Mouse (Mus musculus) myocyte (in vitro differentiated cells): ENCODE measurements around the gene Limd1. TPM values are rescaled to one million over a fixed set of nuclear protein-coding genes. Genes with fewer than 3 reads are reported as not detected.

Experiments
- H3K27me3 ChIP-seq: one replicate; pipeline ENCODE4 v1.6.1; 2011; ENCODE audit not compliant: control insufficient read depth, insufficient read depth, insufficient read length
- H3K36me3 ChIP-seq: one replicate; pipeline ENCODE4 v1.6.1; 2011; ENCODE audit not compliant: control insufficient read depth, insufficient read depth
- H3K4me2 ChIP-seq: one replicate; pipeline ENCODE4 v1.6.1; 2011; ENCODE audit warnings: low read depth, control low read depth
- H3K4me3 ChIP-seq: one replicate; pipeline ENCODE4 v1.5.1; 2011; ENCODE audit warnings: mild to moderate bottlenecking, control low read depth, moderate library complexity
- H3K79me2 ChIP-seq: one replicate; pipeline ENCODE4 v1.6.1; 2011; ENCODE audit not compliant: control insufficient read depth, insufficient read depth
- H3ac ChIP-seq: one replicate; pipeline ENCODE4 v1.6.1; 2011; ENCODE audit not compliant: control insufficient read depth, insufficient read length
- CEBPB ChIP-seq: IDR thresholded peaks from 2 replicates; pipeline ENCODE4 v1.6.1; 2011; ENCODE audit warnings: mild to moderate bottlenecking, moderate library complexity; ENCODE audit not compliant: poor library complexity, insufficient read depth, severe bottlenecking
- E2F4 ChIP-seq: IDR thresholded peaks from one replicate; pipeline ENCODE4 v1.6.1; 2011; ENCODE audit warnings: mild to moderate bottlenecking, control low read depth, moderate library complexity; ENCODE audit not compliant: insufficient read depth
- MAX ChIP-seq: IDR thresholded peaks from one replicate; pipeline ENCODE4 v1.6.1; 2011; ENCODE audit warnings: low read depth, mild to moderate bottlenecking, control low read depth
- MYOD1 ChIP-seq, 3 experiments: IDR thresholded peaks; one replicate each; pipeline ENCODE4 v1.6.1; 2011; ENCODE audit warnings: control low read depth in 2 of 3, low read depth in 2 of 3, mild to moderate bottlenecking in 2 of 3, moderate library complexity in 1 of 3; ENCODE audit not compliant: insufficient read length in 2 of 3, control insufficient read depth in 1 of 3
- MYOG ChIP-seq, 3 experiments: IDR thresholded peaks; one replicate each; pipeline ENCODE4 v1.6.1; 2011; ENCODE audit warnings: control low read depth in 2 of 3, low read depth in 2 of 3, mild to moderate bottlenecking in 2 of 3; ENCODE audit not compliant: insufficient read length in 2 of 3, control insufficient read depth in 1 of 3, insufficient read depth in 1 of 3
- POLR2A ChIP-seq: IDR thresholded peaks from one replicate; pipeline ENCODE4 v1.6.1; 2011; ENCODE audit warnings: low read depth, mild to moderate bottlenecking, control low read depth, moderate library complexity; ENCODE audit not compliant: insufficient read length
- POLR2AphosphoS2 ChIP-seq: IDR thresholded peaks from one replicate; pipeline ENCODE4 v1.6.1; 2011; ENCODE audit warnings: low read depth, control low read depth; ENCODE audit not compliant: insufficient read length
- REST ChIP-seq: IDR thresholded peaks from one replicate; pipeline ENCODE4 v1.6.1; 2011; ENCODE audit warnings: mild to moderate bottlenecking, control low read depth, moderate library complexity; ENCODE audit not compliant: insufficient read depth, insufficient read length
- SRF ChIP-seq: IDR thresholded peaks from one replicate; pipeline ENCODE4 v1.6.1; 2011; ENCODE audit warnings: low read depth; ENCODE audit not compliant: control insufficient read depth, insufficient read length
- TCF12 ChIP-seq: IDR thresholded peaks from one replicate; pipeline ENCODE4 v1.6.1; 2011; ENCODE audit warnings: mild to moderate bottlenecking, control low read depth; ENCODE audit not compliant: poor library complexity, insufficient read depth, severe bottlenecking
- TCF3 ChIP-seq: IDR thresholded peaks from one replicate; pipeline ENCODE4 v1.6.1; 2011; ENCODE audit warnings: low read depth, control low read depth; ENCODE audit not compliant: insufficient read length
- USF1 ChIP-seq: IDR thresholded peaks from one replicate; pipeline ENCODE4 v1.6.1; 2011; ENCODE audit warnings: low read depth, mild to moderate bottlenecking, control low read depth, moderate library complexity
- polyA plus RNA-seq: library from polyadenylated mRNA; unstranded; fragments of >200 nt; fragmentation: generic; extraction: Trizol; gene quantifications from one replicate; pipeline ENCODE4 v1.2.1, GENCODE M21; 2012; ENCODE audit warnings: missing spikeins

Gene Limd1
- polyA plus RNA-seq, 1 experiment: 23.5 TPM

- no peak overlapping the region for H3K4me2 ChIP-seq
- no peaks in the 10 kb centered on the region for H3K27me3 ChIP-seq
- TF ChIP-seq MYOG (IDR thresholded peaks at IDR 0.05; ENCODE audit: control insufficient read depth in 1 of 3, insufficient read depth in 1 of 3, insufficient read length in 2 of 3, low read depth in 2 of 3): no peak
- no peak for TF ChIP-seq POLR2A
- no peak for TF ChIP-seq REST
- no peak for TF ChIP-seq USF1
- no peak for TF ChIP-seq MAX
- no peak for TF ChIP-seq MYOD1 (IDR thresholded peaks at IDR 0.05; ENCODE audit: control insufficient read depth in 1 of 3, insufficient read length in 2 of 3, low read depth in 2 of 3)
- H3K79me2 ChIP-seq: peaks cover 93% of the 10 kb centered on the region
- H3ac ChIP-seq: no peak overlapping the region
- H3K36me3 ChIP-seq: peaks cover 22% of the 10 kb centered on the region
- no peak overlapping the region for H3K4me3 ChIP-seq
These were observed 8.1 kb downstream of the Limd1 start for GRCm38 (mm10) chr9:123486635-123487034.

DNA sequence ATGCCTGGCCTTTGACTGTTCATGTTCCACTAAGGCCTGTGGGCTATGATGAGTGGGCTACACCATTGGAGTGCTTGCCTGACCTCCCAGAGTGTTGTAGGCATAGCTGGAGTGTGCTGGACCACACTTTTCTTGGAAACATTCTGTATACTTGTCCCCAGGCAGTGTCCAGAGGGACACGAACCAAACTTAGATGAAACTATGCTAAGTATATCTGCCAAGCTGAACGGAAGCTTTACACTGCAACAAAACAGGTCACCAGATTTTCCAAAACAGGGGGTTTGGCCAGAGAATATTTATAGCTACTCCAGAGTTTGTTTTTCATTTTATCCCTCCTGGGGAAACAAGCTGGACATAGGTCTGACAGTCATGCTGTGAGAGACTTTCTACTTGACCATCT is 10.6 kb downstream of the Limd1 start:
- H3K4me3 ChIP-seq: no peak overlapping the region

DNA sequence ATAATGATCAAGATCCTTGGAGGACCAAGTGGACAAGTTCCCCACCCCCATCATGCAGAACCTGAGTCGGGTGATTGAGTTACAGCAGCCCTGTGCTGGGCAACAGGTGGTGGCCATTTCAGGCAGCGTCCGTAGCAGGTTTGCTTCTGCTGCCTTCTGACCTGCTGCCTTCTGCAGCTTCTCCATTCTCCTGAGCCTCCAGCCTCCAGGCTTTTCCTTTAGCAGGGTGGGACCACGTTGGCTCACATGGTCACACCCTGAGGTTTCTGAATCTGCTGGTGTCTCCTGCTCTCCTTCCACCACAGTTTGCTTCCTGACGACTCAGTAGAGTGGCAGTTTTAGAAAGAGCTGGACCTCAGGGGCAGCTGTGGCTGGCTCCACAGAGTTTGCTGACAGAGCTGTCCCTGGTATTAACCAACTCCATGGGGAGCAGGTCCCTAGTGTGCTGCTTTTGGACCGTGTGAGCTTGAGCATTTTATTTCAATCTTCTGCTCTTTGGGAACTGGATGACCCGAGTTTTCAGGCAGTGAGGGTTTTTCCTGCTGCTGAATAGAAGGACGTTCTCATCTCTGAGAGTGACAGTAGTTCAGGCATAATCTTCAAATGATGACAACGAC is 11.3 kb downstream of the Limd1 start:
- Histone ChIP-seq H3ac (no peak overlapping the region), H3K27me3 (no peaks in the 10 kb centered on the region), H3K4me2 (peak overlapping the region; percentile 50), H3K36me3 (peaks cover 19% of the 10 kb centered on the region), H3K4me3 (no peak overlapping the region), H3K79me2 (peaks cover 93% of the 10 kb centered on the region)
- peak; percentile 11 to 94 (median 84) for TF ChIP-seq MYOD1 (IDR thresholded peaks at IDR 0.05; ENCODE audit: control insufficient read depth in 1 of 3, insufficient read length in 2 of 3, low read depth in 2 of 3)
- TF ChIP-seq E2F4: no peak
- no peak for TF ChIP-seq POLR2A
- peak in 2 of 3 experiments; percentile 73 to 87 for TF ChIP-seq MYOG (IDR thresholded peaks at IDR 0.05; ENCODE audit: control insufficient read depth in 1 of 3, insufficient read depth in 1 of 3, insufficient read length in 2 of 3, low read depth in 2 of 3)

More for the DNA sequence above, 10.6 kb downstream of the Limd1 start:
- TF ChIP-seq TCF3: no peak
- TF ChIP-seq REST: no peak
- no peak for TF ChIP-seq SRF
- TF ChIP-seq POLR2A: no peak
- TF ChIP-seq MYOG (IDR thresholded peaks at IDR 0.05; ENCODE audit: control insufficient read depth in 1 of 3, insufficient read depth in 1 of 3, insufficient read length in 2 of 3, low read depth in 2 of 3): no peak
- TF ChIP-seq POLR2AphosphoS2: no peak
- TF ChIP-seq MAX: no peak
- no peak for TF ChIP-seq USF1
- TF ChIP-seq MYOD1 (IDR thresholded peaks at IDR 0.05; ENCODE audit: control insufficient read depth in 1 of 3, insufficient read length in 2 of 3, low read depth in 2 of 3): no peak
- no peak for TF ChIP-seq CEBPB
- no peak for TF ChIP-seq E2F4
- TF ChIP-seq TCF12: no peak
- Histone ChIP-seq H3K36me3 (peaks cover 22% of the 10 kb centered on the region), H3K27me3 (no peaks in the 10 kb centered on the region), H3K4me2 (peak overlapping the region; percentile 50), H3ac (no peak overlapping the region), H3K79me2 (peaks cover 93% of the 10 kb centered on the region)

DNA sequence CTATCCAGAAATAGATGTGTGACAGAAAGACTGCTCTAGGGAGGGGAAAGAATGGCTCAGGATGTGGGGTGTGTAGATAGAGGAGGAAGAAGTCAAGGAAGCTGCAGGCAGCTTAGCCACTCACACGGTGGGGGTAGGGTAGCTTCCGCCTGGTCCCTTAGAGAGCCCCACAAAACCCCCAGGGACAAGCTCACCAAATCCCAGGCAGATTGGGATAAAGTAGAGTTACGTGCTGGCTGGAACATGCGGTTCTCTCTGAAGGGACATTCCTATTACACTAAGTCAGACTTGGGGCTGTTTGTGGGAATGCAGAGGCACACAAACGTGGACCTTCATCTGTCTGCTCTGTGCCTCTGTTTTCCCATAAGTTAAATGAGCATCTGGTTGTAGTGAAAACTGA is 12.4 kb downstream of the Limd1 start:
- peaks cover 8% of the 10 kb centered on the region for H3K36me3 ChIP-seq
- no peaks in the 10 kb centered on the region for H3K27me3 ChIP-seq
- H3K4me3 ChIP-seq: no peak overlapping the region
- H3K4me2 ChIP-seq: peak overlapping the region; percentile 50
- peaks cover 93% of the 10 kb centered on the region for H3K79me2 ChIP-seq
- TF ChIP-seq MYOD1 (IDR thresholded peaks at IDR 0.05; ENCODE audit: control insufficient read depth in 1 of 3, insufficient read length in 2 of 3, low read depth in 2 of 3): no peak
- no peak overlapping the region for H3ac ChIP-seq

- no peak overlapping the region for H3ac ChIP-seq
- no peak overlapping the region for H3K4me2 ChIP-seq
- peaks cover 5% of the 10 kb centered on the region for H3K36me3 ChIP-seq
- H3K4me3 ChIP-seq: no peak overlapping the region
- no peaks in the 10 kb centered on the region for H3K27me3 ChIP-seq
- peaks cover 86% of the 10 kb centered on the region for H3K79me2 ChIP-seq
- no peak for TF ChIP-seq MYOG (IDR thresholded peaks at IDR 0.05; ENCODE audit: control insufficient read depth in 1 of 3, insufficient read depth in 1 of 3, insufficient read length in 2 of 3, low read depth in 2 of 3)
- TF ChIP-seq MYOD1 (IDR thresholded peaks at IDR 0.05; ENCODE audit: control insufficient read depth in 1 of 3, insufficient read length in 2 of 3, low read depth in 2 of 3): no peak
- TF ChIP-seq CEBPB: no peak
- TF ChIP-seq POLR2A: no peak
- no peak for TF ChIP-seq REST
- no peak for TF ChIP-seq E2F4
- TF ChIP-seq POLR2AphosphoS2: no peak
- no peak for TF ChIP-seq MAX
- no peak for TF ChIP-seq TCF12
- TF ChIP-seq USF1: no peak
- no peak for TF ChIP-seq TCF3
These were observed 13.5 kb downstream of the Limd1 start for GRCm38 (mm10) chr9:123491917-123492585.
